Mouse (Mus musculus) E14TG2a.4 (cell line): ENCODE measurements around the gene Vmn1r85.
"Not testable (repeated sequence)": the region's sequence is repeated elsewhere in the genome, so short reads cannot be mapped to it uniquely, and the experiment has no call there.

ENCODE experiments used
- H3K27me3 ChIP-seq: 2 replicates; pipeline ENCODE4 v1.6.1; 2014; ENCODE audit warnings: low read length, control low read depth; ENCODE audit not compliant: insufficient read depth
- H3K36me3 ChIP-seq: 2 replicates; pipeline ENCODE4 v1.6.1; 2014; ENCODE audit warnings: low read length, control low read depth; ENCODE audit not compliant: insufficient read depth
- H3K4me1 ChIP-seq: replicated peaks from 2 replicates; pipeline ENCODE4 v1.6.1; 2014; ENCODE audit warnings: low read depth, low read length, control low read depth
- H3K4me3 ChIP-seq: replicated peaks from 2 replicates; pipeline ENCODE4 v1.5.1; 2014; ENCODE audit warnings: mild to moderate bottlenecking, low read length
- H3K9me3 ChIP-seq: 2 replicates; pipeline ENCODE4 v1.6.1; 2014; ENCODE audit warnings: low read length, control low read depth
- CTCF ChIP-seq: conservative IDR thresholded peaks from 2 replicates; pipeline ENCODE4 v1.5.1; 2014; ENCODE audit warnings: low read length
- NANOG ChIP-seq: IDR thresholded peaks from 2 replicates; pipeline ENCODE4 v1.6.1; 2014; ENCODE audit warnings: borderline replicate concordance, low read length, mixed read lengths
- POU5F1 ChIP-seq: IDR thresholded peaks from 2 replicates; pipeline ENCODE4 v1.6.1; 2014; ENCODE audit warnings: low read length, borderline replicate concordance

The Vmn1r85 gene

DNA sequence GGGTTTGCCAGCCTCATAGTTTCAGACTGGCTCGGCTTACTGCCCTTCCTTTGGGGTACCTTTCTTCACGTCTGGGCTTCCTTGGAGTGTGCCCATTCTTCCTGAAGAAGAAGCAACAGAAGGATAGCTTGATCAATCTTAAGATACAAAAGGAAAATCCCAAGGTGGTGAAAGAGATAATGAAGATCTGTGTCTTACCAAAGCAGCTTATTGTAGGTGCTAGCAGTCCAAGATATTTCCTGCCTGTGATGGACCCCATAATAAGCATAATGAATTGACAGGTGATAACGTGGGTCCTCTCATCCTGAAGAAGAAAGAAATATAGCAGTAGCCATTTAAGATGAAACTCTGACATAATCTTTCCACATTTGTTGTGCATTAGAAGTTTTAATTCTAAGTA lies at the start of gene Vmn1r85:
Gene Vmn1r85 (minus strand): TSS at position 101 of the 400 bp plus-strand sequence.
- Histone ChIP-seq H3K9me3 (no peaks in the 10 kb centered on the region), H3K4me3 (no peak within 1 kb of the TSS), H3K27me3 (no peaks in the 10 kb centered on the region), H3K36me3 (no peaks in the 10 kb centered on the region), H3K4me1 (no peaks in the 10 kb centered on the region)
- TF ChIP-seq NANOG (no peak), POU5F1 (no peak), CTCF (no peak)

DNA sequence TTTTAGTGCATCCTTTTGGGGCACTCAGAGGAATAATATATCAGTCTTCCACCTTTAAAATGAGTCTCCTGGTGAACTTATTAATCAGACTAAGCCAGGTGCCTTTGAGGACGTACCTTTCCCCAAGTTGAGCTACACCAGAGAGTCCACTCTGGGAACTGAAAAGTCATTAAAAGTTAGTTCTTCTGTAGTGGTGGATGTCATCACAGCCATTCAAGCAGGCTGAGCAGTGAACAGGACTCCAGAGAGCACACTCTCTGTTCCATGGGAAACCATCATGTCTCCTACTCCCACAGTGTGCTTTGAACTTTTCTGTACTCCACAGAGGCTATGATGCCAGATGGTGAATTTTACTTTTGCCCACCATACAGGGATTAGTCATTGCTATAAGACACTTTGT lies 45.1 kb upstream of the Vmn1r85 start, which contains the start of gene Vmn1r87:
Gene Vmn1r87 (minus strand): TSS at position 101 of the 400 bp plus-strand sequence.
- no peaks in the 10 kb centered on the region for H3K36me3 ChIP-seq
- H3K27me3 ChIP-seq: no peaks in the 10 kb centered on the region
- TF ChIP-seq POU5F1: no peak
- no peak for TF ChIP-seq CTCF
- TF ChIP-seq NANOG: no peak

DNA sequence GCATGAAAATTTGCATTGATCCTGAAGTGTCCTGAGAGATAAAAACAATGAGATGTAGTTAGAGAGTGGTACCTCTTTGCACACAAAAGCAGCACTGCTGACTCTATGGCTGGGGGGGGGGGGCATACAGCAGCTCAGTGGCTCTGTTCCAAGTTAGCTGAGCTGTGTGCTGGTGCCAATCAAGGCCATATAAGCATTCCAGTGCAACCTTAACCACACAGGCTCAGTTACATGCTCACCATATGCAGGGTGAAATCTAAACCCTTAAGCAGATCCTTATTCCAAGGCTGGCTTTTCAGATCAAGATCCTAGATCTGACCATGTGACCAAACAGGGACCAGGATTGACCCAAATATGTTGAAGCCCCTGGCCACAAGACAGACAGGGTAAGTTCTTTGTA lies 42.4 kb upstream of the Vmn1r85 start:
- TF ChIP-seq POU5F1 (no peak), CTCF (no peak), NANOG (no peak)

More for the DNA sequence above, 45.1 kb upstream of the Vmn1r85 start, which contains the start of gene Vmn1r87:
- H3K9me3 ChIP-seq: no peaks in the 10 kb centered on the region; the same call in 1 of the 2 replicates
- no peak within 1 kb of the TSS for H3K4me3 ChIP-seq
- H3K4me1 ChIP-seq: no peaks in the 10 kb centered on the region

DNA sequence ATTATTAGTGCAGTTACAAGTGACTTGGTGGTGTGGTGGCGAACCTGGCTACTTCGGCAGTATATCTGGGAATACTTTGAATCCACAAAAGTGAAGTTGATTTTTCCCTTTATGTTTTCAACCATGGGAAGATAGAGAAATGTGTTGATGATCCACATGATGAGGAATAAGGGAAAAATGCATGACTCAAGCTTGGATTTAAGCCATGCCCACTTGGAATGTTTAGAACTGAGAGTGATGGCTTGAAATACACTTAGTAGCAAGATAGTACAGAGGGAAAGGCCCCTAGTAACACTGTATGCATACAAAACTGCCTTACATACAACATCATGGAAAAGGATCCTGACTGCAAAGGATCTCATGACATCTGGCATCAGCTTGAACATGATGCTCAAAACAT lies 36.9 kb upstream of the Vmn1r85 start:
- TF ChIP-seq POU5F1 (no peak), NANOG (no peak), CTCF (no peak)
- H3K4me3 ChIP-seq: no peak overlapping the region
- no peaks in the 10 kb centered on the region for H3K4me1 ChIP-seq
- peaks cover 15% of the 10 kb centered on the region for H3K9me3 ChIP-seq
- no peaks in the 10 kb centered on the region for H3K36me3 ChIP-seq
- H3K27me3 ChIP-seq: no peaks in the 10 kb centered on the region

More for the DNA sequence above, 42.4 kb upstream of the Vmn1r85 start:
- Histone ChIP-seq H3K36me3 (no peaks in the 10 kb centered on the region), H3K4me3 (no peak overlapping the region), H3K9me3 (peaks cover 5% of the 10 kb centered on the region; the same call in 1 of the 2 replicates), H3K4me1 (no peaks in the 10 kb centered on the region), H3K27me3 (no peaks in the 10 kb centered on the region)

DNA sequence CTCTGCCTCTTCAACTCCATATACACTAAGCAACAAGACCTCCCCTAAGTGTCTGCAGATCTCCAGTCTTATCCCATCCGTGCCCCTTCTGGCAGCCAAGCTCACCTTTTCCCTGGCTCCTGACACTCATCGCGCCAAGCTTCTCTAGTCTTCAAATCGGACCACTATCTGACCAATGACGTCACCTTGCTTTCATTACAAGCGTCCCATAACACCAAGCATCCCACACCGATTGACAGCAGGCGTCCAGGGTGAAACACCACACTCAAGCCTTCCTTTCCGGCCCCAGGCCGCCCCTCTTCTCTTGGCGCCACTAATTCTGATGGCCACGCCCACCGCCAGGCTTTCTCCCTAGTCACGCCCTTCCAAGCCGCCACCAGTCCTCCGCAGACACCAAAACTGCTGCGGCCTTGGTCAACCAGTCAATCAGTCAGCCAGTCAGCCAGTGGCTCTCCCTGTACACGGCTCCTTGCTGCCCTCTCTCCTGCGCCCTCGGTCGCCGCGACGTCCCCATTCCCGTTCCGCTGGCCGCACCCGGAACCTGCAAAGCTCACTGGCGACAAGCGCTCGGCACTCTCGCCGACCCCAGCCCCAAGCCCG lies 28.7 kb upstream of the Vmn1r85 start:
- not testable (repeated sequence) for H3K27me3 ChIP-seq, H3K36me3 ChIP-seq, H3K4me1 ChIP-seq
- Histone ChIP-seq H3K4me3 (peak overlapping the region; percentile 75), H3K9me3 (peaks cover 12% of the 10 kb centered on the region; the same call in 1 of the 2 replicates)

DNA sequence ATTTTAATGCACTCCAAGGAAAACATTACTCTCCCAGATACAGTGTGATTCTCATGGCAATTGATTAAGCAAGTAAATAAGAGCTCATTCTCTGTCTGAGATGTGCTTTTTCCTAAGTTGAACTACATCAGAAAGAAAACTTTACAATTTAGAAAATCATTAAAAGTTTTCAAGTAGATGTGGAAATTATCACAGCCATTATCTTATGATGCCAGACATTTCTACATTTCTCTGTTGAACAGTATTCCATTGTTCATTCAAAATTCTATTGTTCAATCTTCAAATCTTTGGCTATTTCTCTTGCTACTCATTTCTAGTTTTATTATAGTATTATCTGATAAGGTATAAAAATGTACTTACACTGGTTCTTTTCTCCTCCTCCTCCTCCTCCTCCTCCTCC lies 24.8 kb upstream of the Vmn1r85 start, which contains the start of gene Vmn1r86:
Gene Vmn1r86 (minus strand): TSS at position 101 of the 400 bp plus-strand sequence.
- Histone ChIP-seq H3K27me3 (peaks cover 3% of the 10 kb centered on the region; the same call in 1 of the 2 replicates), H3K4me3 (no peak within 1 kb of the TSS), H3K36me3 (no peaks in the 10 kb centered on the region), H3K4me1 (no peaks in the 10 kb centered on the region), H3K9me3 (peaks cover under 1% of the 10 kb centered on the region; the same call in 1 of the 2 replicates)
- TF ChIP-seq CTCF (no peak), POU5F1 (no peak), NANOG (no peak)

DNA sequence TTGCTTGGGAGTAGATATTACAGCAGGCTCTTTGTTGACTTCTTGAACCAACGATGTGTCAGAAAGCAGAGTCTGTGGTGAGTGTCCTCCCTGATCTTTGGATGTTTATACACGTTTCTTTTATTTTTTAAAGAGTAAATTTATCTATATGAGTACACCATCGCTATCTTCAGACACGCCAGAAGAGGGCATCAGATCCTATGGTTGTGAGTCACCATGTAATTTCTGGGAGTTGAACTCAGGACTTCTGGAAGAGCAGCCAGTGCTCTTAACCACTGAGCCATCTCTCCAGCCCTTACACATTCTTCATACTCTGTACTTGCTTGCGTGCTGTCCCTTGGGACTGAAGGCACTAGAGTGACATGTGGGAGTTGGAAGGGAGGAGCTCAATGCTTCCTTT lies 22.7 kb downstream of the Vmn1r85 start:
- Histone ChIP-seq H3K36me3 (no peaks in the 10 kb centered on the region), H3K27me3 (no peaks in the 10 kb centered on the region), H3K4me1 (0 out of 2 replicates have a peak, but pooled peaks cover 3% of the 10 kb centered on the region), H3K9me3 (no peaks in the 10 kb centered on the region), H3K4me3 (no peak overlapping the region)
- TF ChIP-seq CTCF (peak; percentile 28), NANOG (no peak), POU5F1 (no peak)

DNA sequence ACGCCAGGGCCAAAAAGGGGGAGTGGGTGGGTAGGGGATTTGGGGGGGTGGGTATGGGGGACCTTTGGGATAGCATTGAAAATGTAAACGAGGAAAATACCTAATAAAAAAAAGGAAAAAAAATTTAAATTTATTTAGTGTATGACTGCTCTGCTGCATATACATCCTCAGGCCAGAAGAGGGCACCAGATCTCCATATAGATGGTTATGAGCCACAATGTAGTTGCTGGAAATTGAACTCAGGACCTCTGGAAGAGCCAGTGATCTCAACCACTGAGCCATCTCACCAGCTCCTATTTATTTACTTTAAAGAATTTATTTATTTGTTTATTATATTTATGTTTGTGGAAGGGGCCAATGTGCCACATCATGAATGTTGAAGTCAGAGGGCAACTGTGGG lies 31.6 kb downstream of the Vmn1r85 start:
- H3K9me3 ChIP-seq: peaks cover 13% of the 10 kb centered on the region
- peak; percentile 81 for TF ChIP-seq CTCF
- not testable (repeated sequence) for H3K4me3 ChIP-seq, H3K36me3 ChIP-seq, H3K27me3 ChIP-seq
- peaks cover 23% of the 10 kb centered on the region for H3K4me1 ChIP-seq

DNA sequence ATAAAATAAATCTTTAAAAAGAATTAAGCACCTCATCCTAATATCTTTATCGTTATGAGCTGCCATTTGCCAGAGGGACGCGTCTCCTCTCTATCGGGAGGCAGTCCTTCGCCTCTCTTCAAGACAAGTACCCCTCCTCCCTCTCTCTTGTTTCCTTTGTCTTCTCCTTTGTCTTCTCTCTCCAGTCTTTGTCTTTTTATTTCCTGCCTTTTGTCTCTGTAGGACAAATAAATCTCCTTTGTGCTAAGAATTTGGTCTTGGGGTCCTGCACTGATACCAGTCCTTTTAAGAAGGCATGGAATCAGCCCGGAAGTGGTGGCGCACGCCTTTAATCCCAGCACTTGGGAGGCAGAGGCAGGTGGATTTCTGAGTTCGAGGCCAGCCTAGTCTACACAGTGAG lies 35.4 kb downstream of the Vmn1r85 start:
- Histone ChIP-seq H3K9me3 (peaks cover 9% of the 10 kb centered on the region), H3K27me3 (no peaks in the 10 kb centered on the region), H3K4me1 (peaks cover 54% of the 10 kb centered on the region), H3K4me3 (no peak overlapping the region), H3K36me3 (no peaks in the 10 kb centered on the region)
- TF ChIP-seq NANOG (peak; percentile 31; the same call in 1 of the 2 replicates), POU5F1 (no peak)
